Mouse (Mus musculus) MEL (cell line): ENCODE results near the gene Cox17. TPM values are rescaled to one million over a fixed set of nuclear protein-coding genes. Genes with fewer than 3 reads are reported as not detected.

Experiments
- DNase-seq: peaks from one replicate; pipeline ENCODE4 v3.0.0; 2011; ENCODE audit warnings: low read depth, low spot score
- H3K27ac ChIP-seq: 2 replicates; pipeline ENCODE4 v1.5.1; 2012; ENCODE audit warnings: low read depth, mild to moderate bottlenecking, control low read depth, low read length, moderate library complexity; ENCODE audit not compliant: control insufficient read depth
- H3K27me3 ChIP-seq, 2 experiments: fragments of 150-350 bp in 1 of 2; sonication (generic) in 1 of 2; 2 replicates each; pipeline ENCODE4 v1.6.1; 2012; ENCODE audit warnings: low read length in 2 of 2, mild to moderate bottlenecking in 2 of 2, improper control_type of control experiment in 1 of 2, moderate library complexity in 1 of 2; ENCODE audit not compliant: insufficient read depth in 2 of 2, control insufficient read depth in 1 of 2
- H3K36me3 ChIP-seq, 2 experiments: 2 replicates each; pipeline ENCODE4 v1.6.1; 2012 to 2014; ENCODE audit warnings: low read length in 2 of 2, improper control_type of control experiment in 1 of 2, inconsistent platforms in 1 of 2, mild to moderate bottlenecking in 1 of 2; ENCODE audit not compliant: insufficient read depth in 2 of 2, control insufficient read depth in 1 of 2
- H3K4me1 ChIP-seq, 2 experiments: fragments of 150-350 bp in 1 of 2; sonication (generic) in 1 of 2; 2 replicates each; pipeline ENCODE4 v1.6.1; 2012; ENCODE audit warnings: low read length in 2 of 2, improper control_type of control experiment in 1 of 2, mild to moderate bottlenecking in 1 of 2; ENCODE audit not compliant: insufficient read depth in 2 of 2, control insufficient read depth in 1 of 2
- H3K4me3 ChIP-seq, 2 experiments: fragments of 150-350 bp in 1 of 2; sonication (generic) in 1 of 2; 2 replicates each; pipeline ENCODE4 v1.5.1; 2012; ENCODE audit warnings: low read depth in 2 of 2, low read length in 2 of 2, mild to moderate bottlenecking in 2 of 2, moderate library complexity in 2 of 2, control low read depth in 1 of 2, improper control_type of control experiment in 1 of 2; ENCODE audit not compliant: control insufficient read depth in 1 of 2, insufficient read depth in 1 of 2
- H3K79me2 ChIP-seq: 2 replicates; pipeline ENCODE4 v1.6.1; 2012; ENCODE audit warnings: mild to moderate bottlenecking, low read length, moderate library complexity; ENCODE audit not compliant: control insufficient read depth, poor library complexity, insufficient read depth
- H3K9ac ChIP-seq: 2 replicates; pipeline ENCODE4 v1.6.1; 2012; ENCODE audit warnings: low read depth, mild to moderate bottlenecking, control low read depth, low read length, moderate library complexity; ENCODE audit not compliant: control insufficient read depth, poor library complexity, severe bottlenecking
- H3K9me3 ChIP-seq: fragments of 150-350 bp; sonication (generic); replicated peaks from 2 replicates; pipeline ENCODE4 v1.6.1; 2012; ENCODE audit warnings: mild to moderate bottlenecking, low read length, improper control_type of control experiment, moderate library complexity; ENCODE audit not compliant: insufficient read depth
- BHLHE40 ChIP-seq: IDR thresholded peaks from 2 replicates; pipeline ENCODE4 v1.6.1; 2012; ENCODE audit warnings: low read depth, mild to moderate bottlenecking, inconsistent platforms, low read length, improper control_type of control experiment, borderline replicate concordance
- CHD1 ChIP-seq: IDR thresholded peaks from 2 replicates; pipeline ENCODE4 v1.6.1; 2012; ENCODE audit warnings: low read depth, mild to moderate bottlenecking, inconsistent platforms, low read length, improper control_type of control experiment
- CHD2 ChIP-seq: IDR thresholded peaks from 2 replicates; pipeline ENCODE4 v1.6.1; 2011; ENCODE audit warnings: low read length, improper control_type of control experiment
- CTCF ChIP-seq, 3 experiments: IDR thresholded peaks in 2 of 3; conservative IDR thresholded peaks in 1 of 3; 2 replicates each; pipeline ENCODE4 v1.5.1; 2011 to 2012; ENCODE audit warnings: low read length in 3 of 3, low read depth in 2 of 3, mild to moderate bottlenecking in 2 of 3, improper control_type of control experiment in 1 of 3, inconsistent platforms in 1 of 3, mixed read lengths in 1 of 3, moderate library complexity in 1 of 3; ENCODE audit not compliant: control insufficient read depth in 1 of 3, insufficient read depth in 1 of 3, poor library complexity in 1 of 3, severe bottlenecking in 1 of 3
- E2F4 ChIP-seq: IDR thresholded peaks from 2 replicates; pipeline ENCODE4 v1.6.1; 2011; ENCODE audit warnings: low read depth, low read length, improper control_type of control experiment, borderline replicate concordance
- ELF1 ChIP-seq: IDR thresholded peaks from 2 replicates; pipeline ENCODE4 v1.6.1; 2014; ENCODE audit warnings: low read depth, mild to moderate bottlenecking, inconsistent platforms, low read length, improper control_type of control experiment, moderate library complexity
- EP300 ChIP-seq, 2 experiments: IDR thresholded peaks; 2 replicates each; pipeline ENCODE4 v1.6.1; 2011; ENCODE audit warnings: improper control_type of control experiment in 2 of 2, low read length in 2 of 2, low read depth in 1 of 2, mild to moderate bottlenecking in 1 of 2
- ETS1 ChIP-seq: IDR thresholded peaks from 2 replicates; pipeline ENCODE4 v1.6.1; 2012; ENCODE audit warnings: low read depth, mild to moderate bottlenecking, inconsistent platforms, low read length, improper control_type of control experiment, moderate library complexity
- GABPA ChIP-seq: IDR thresholded peaks from 2 replicates; pipeline ENCODE4 v1.6.1; 2012; ENCODE audit warnings: low read depth, mild to moderate bottlenecking, inconsistent platforms, low read length, improper control_type of control experiment, moderate library complexity
- GATA1 ChIP-seq: IDR thresholded peaks from 2 replicates; pipeline ENCODE4 v1.6.1; 2011; ENCODE audit warnings: low read depth, low read length, improper control_type of control experiment
- HCFC1 ChIP-seq: IDR thresholded peaks from 2 replicates; pipeline ENCODE4 v1.6.1; 2012; ENCODE audit warnings: low read depth, mild to moderate bottlenecking, inconsistent platforms, low read length, improper control_type of control experiment, moderate library complexity
- JUND ChIP-seq: IDR thresholded peaks from 2 replicates; pipeline ENCODE4 v1.6.1; 2011; ENCODE audit warnings: low read depth, mild to moderate bottlenecking, improper control_type of control experiment, low read length
- KAT2A ChIP-seq: conservative IDR thresholded peaks from 2 replicates; pipeline ENCODE4 v1.6.1; 2012; ENCODE audit warnings: low read depth, low read length, improper control_type of control experiment, inconsistent platforms
- MAFK ChIP-seq: IDR thresholded peaks from 2 replicates; pipeline ENCODE4 v1.6.1; 2011; ENCODE audit warnings: low read depth, mild to moderate bottlenecking, low read length, improper control_type of control experiment, borderline replicate concordance
- MAX ChIP-seq: IDR thresholded peaks from 2 replicates; pipeline ENCODE4 v1.6.1; 2011; ENCODE audit warnings: low read length, improper control_type of control experiment
- MAZ ChIP-seq: IDR thresholded peaks from 2 replicates; pipeline ENCODE4 v1.6.1; 2012; ENCODE audit warnings: low read depth, mild to moderate bottlenecking, inconsistent platforms, low read length, improper control_type of control experiment
- MEF2A ChIP-seq: IDR thresholded peaks from 2 replicates; pipeline ENCODE4 v1.6.1; 2014; ENCODE audit warnings: low read depth, mild to moderate bottlenecking, inconsistent platforms, low read length, improper control_type of control experiment; ENCODE audit not compliant: poor library complexity, insufficient replicate concordance, severe bottlenecking; ENCODE audit errors: extremely low read depth
- MXI1 ChIP-seq: IDR thresholded peaks from 2 replicates; pipeline ENCODE4 v1.6.1; 2011; ENCODE audit warnings: mild to moderate bottlenecking, low read depth, low read length, improper control_type of control experiment
- MYB ChIP-seq: IDR thresholded peaks from 2 replicates; pipeline ENCODE4 v1.6.1; 2011; ENCODE audit warnings: mild to moderate bottlenecking, low read depth, low read length, improper control_type of control experiment
- NELFE ChIP-seq: IDR thresholded peaks from 2 replicates; pipeline ENCODE4 v1.6.1; 2011; ENCODE audit warnings: low read depth, low read length, improper control_type of control experiment
- NRF1 ChIP-seq: IDR thresholded peaks from 2 replicates; pipeline ENCODE4 v1.6.1; 2014; ENCODE audit warnings: low read depth, mild to moderate bottlenecking, inconsistent platforms, low read length, improper control_type of control experiment, moderate library complexity; ENCODE audit not compliant: poor library complexity, insufficient read depth, severe bottlenecking
- POLR2A ChIP-seq, 2 experiments: IDR thresholded peaks; 2 replicates each; pipeline ENCODE4 v1.6.1; 2011 to 2012; ENCODE audit warnings: low read length in 2 of 2, mild to moderate bottlenecking in 2 of 2, control low read depth in 1 of 2, improper control_type of control experiment in 1 of 2, low read depth in 1 of 2, moderate library complexity in 1 of 2; ENCODE audit not compliant: control insufficient read depth in 1 of 2, insufficient read depth in 1 of 2, poor library complexity in 1 of 2
- RAD21 ChIP-seq: IDR thresholded peaks from 2 replicates; pipeline ENCODE4 v1.6.1; 2011; ENCODE audit warnings: mild to moderate bottlenecking, low read depth, low read length, improper control_type of control experiment
- RCOR1 ChIP-seq: IDR thresholded peaks from 2 replicates; pipeline ENCODE4 v1.6.1; 2012; ENCODE audit warnings: low read depth, mild to moderate bottlenecking, inconsistent platforms, low read length, improper control_type of control experiment
- SIN3A ChIP-seq: IDR thresholded peaks from 2 replicates; pipeline ENCODE4 v1.6.1; 2012; ENCODE audit warnings: low read length, improper control_type of control experiment, inconsistent platforms
- SMC3 ChIP-seq: IDR thresholded peaks from 2 replicates; pipeline ENCODE4 v1.6.1; 2011; ENCODE audit warnings: low read depth, low read length, improper control_type of control experiment
- TAL1 ChIP-seq: IDR thresholded peaks from 2 replicates; pipeline ENCODE4 v1.6.1; 2012; ENCODE audit warnings: mild to moderate bottlenecking, inconsistent platforms, low read length, moderate library complexity, mixed read lengths
- TBP ChIP-seq: IDR thresholded peaks from 2 replicates; pipeline ENCODE4 v1.8.0; 2011; ENCODE audit warnings: low read depth, low read length, improper control_type of control experiment
- TCF12 ChIP-seq: IDR thresholded peaks from 2 replicates; pipeline ENCODE4 v1.6.1; 2014; ENCODE audit warnings: low read depth, mild to moderate bottlenecking, inconsistent platforms, low read length, improper control_type of control experiment, moderate library complexity
- UBTF ChIP-seq: IDR thresholded peaks from 2 replicates; pipeline ENCODE4 v1.6.1; 2012; ENCODE audit warnings: low read depth, mild to moderate bottlenecking, inconsistent platforms, low read length, improper control_type of control experiment, moderate library complexity, borderline replicate concordance; ENCODE audit not compliant: insufficient read depth
- USF1 ChIP-seq: IDR thresholded peaks from 2 replicates; pipeline ENCODE4 v1.6.1; 2014; ENCODE audit warnings: low read depth, mild to moderate bottlenecking, inconsistent platforms, low read length, improper control_type of control experiment, moderate library complexity
- USF2 ChIP-seq, 2 experiments: IDR thresholded peaks; 2 replicates each; pipeline ENCODE4 v1.6.1; 2011 to 2012; ENCODE audit warnings: improper control_type of control experiment in 2 of 2, low read length in 2 of 2, borderline replicate concordance in 1 of 2, inconsistent platforms in 1 of 2, low read depth in 1 of 2, mild to moderate bottlenecking in 1 of 2; ENCODE audit not compliant: insufficient read depth in 1 of 2
- ZC3H11A ChIP-seq: IDR thresholded peaks from 2 replicates; pipeline ENCODE4 v1.6.1; 2012; ENCODE audit warnings: low read depth, mild to moderate bottlenecking, inconsistent platforms, low read length, improper control_type of control experiment
- ZKSCAN1 ChIP-seq: IDR thresholded peaks from 2 replicates; pipeline ENCODE4 v1.6.1; 2012; ENCODE audit warnings: low read depth, mild to moderate bottlenecking, inconsistent platforms, low read length, improper control_type of control experiment, moderate library complexity
- ZMIZ1 ChIP-seq: IDR thresholded peaks from 2 replicates; pipeline ENCODE4 v1.6.1; 2012; ENCODE audit warnings: low read depth, mild to moderate bottlenecking, inconsistent platforms, low read length, improper control_type of control experiment, moderate library complexity
- ZNF384 ChIP-seq: IDR thresholded peaks from 2 replicates; pipeline ENCODE4 v1.6.1; 2012; ENCODE audit warnings: low read depth, mild to moderate bottlenecking, inconsistent platforms, low read length, improper control_type of control experiment
- polyA plus RNA-seq, 2 experiments: library from polyadenylated mRNA; stranded (reverse) in 1 of 2; unstranded in 1 of 2; fragments of >175 nt in 1 of 2; fragments of >200 nt in 1 of 2; gene quantifications; 2 replicates each; pipeline versions ENCODE4 v1.2.1 to v1.2.4; 2012; ENCODE audit warnings: low replicate concordance in 2 of 2, low read depth in 1 of 2; ENCODE audit not compliant: insufficient read length in 2 of 2, insufficient read depth in 1 of 2, missing spikeins in 1 of 2
- total RNA-seq: library from RNA; depleted of rRNA; stranded (reverse); fragments of 300-350 nt; gene quantifications from 2 replicates; pipeline ENCODE4 v1.2.3, GENCODE M21; 2012

Cox17 gene
- total and polyA plus RNA-seq, 3 experiments = 269 to 295 TPM; not detected in 1

- H3K4me3 ChIP-seq = peak overlapping the region; percentile 56 to 60
- no peaks in the 10 kb centered on the region for H3K27me3 ChIP-seq
- H3K79me2 ChIP-seq = peaks cover 25% of the 10 kb centered on the region
- peak overlapping the region; percentile 100 for H3K27ac ChIP-seq
- H3K4me1 ChIP-seq = peaks cover 27 to 57% of the 10 kb centered on the region in 2 experiments
- H3K36me3 ChIP-seq = peaks cover 0 to 47% of the 10 kb centered on the region in 2 experiments; a peak in 2 of 4 replicates
- peak overlapping the region; percentile 80 for H3K9ac ChIP-seq
- H3K9me3 ChIP-seq = no peaks in the 10 kb centered on the region
- peak; percentile 99 for DNase-seq
- peak; percentile 82 for TF ChIP-seq TBP
- TF ChIP-seq ELF1 = peak; percentile 37
- no peak; the same call in 1 of the 2 replicates for TF ChIP-seq BHLHE40
- 0 out of 2 replicates have a peak, but pooled peaks have one; percentile 61 for TF ChIP-seq MAFK
- TF ChIP-seq SIN3A = peak; percentile 97
- TF ChIP-seq TCF12 = peak; percentile 100
- TF ChIP-seq ZMIZ1 = peak; percentile 87
- TF ChIP-seq CHD1 = no peak
- peak; percentile 94 for TF ChIP-seq ZNF384
- TF ChIP-seq CHD2 = no peak
- TF ChIP-seq MYB = peak; percentile 100
- no peak for TF ChIP-seq USF2 (IDR thresholded peaks at IDR 0.05; ENCODE audit: borderline replicate concordance in 1 of 2, insufficient read depth in 1 of 2, low read depth in 1 of 2, low read length in 2 of 2)
- peak; percentile 100 for TF ChIP-seq TAL1
- TF ChIP-seq MXI1 = peak; percentile 59
- no peak for TF ChIP-seq ZC3H11A
- TF ChIP-seq JUND = 0 out of 2 replicates have a peak, but pooled peaks have one; percentile 55
- peak; percentile 60; the same call in 1 of the 2 replicates for TF ChIP-seq MAZ
- TF ChIP-seq KAT2A = peak; percentile 31; the same call in 1 of the 2 replicates
- TF ChIP-seq RAD21 = no peak; the same call in none of the 2 replicates
- TF ChIP-seq RCOR1 = peak; percentile 73
- TF ChIP-seq NELFE = peak; percentile 78
- 0 out of 2 replicates have a peak, but pooled peaks have one; percentile 9 for TF ChIP-seq MAX
- TF ChIP-seq CTCF (IDR thresholded peaks at IDR 0.05 in 2 of 3, conservative IDR thresholded peaks at IDR 0.05 in 1 of 3; ENCODE audit: control insufficient read depth in 1 of 3, insufficient read depth in 1 of 3, low read depth in 2 of 3, low read length in 3 of 3, poor library complexity in 1 of 3, severe bottlenecking in 1 of 3) = no peak
- 0 out of 2 replicates have a peak, but pooled peaks have one; percentile 66 for TF ChIP-seq UBTF
- peak; percentile 98 to 100 for TF ChIP-seq EP300 (IDR thresholded peaks at IDR 0.05; ENCODE audit: low read depth in 1 of 2, low read length in 2 of 2)
- no peak for TF ChIP-seq NRF1
- peak; percentile 97 for TF ChIP-seq ETS1
- TF ChIP-seq GABPA = no peak
- peak; percentile 99 for TF ChIP-seq GATA1
- TF ChIP-seq E2F4 = no peak
- TF ChIP-seq MEF2A = peak; percentile 81; the same call in 1 of the 2 replicates
- no peak for TF ChIP-seq USF1
- TF ChIP-seq HCFC1 = peak; percentile 61
- TF ChIP-seq POLR2A (IDR thresholded peaks at IDR 0.05; ENCODE audit: control insufficient read depth in 1 of 2, insufficient read depth in 1 of 2, low read depth in 1 of 2, low read length in 2 of 2, poor library complexity in 1 of 2) = peak in 1 of 2 experiments; percentile 74; a peak in 3 of 4 replicates
- TF ChIP-seq SMC3 = peak; percentile 19; the same call in 1 of the 2 replicates
- TF ChIP-seq ZKSCAN1 = no peak
These were observed 25.0 kb downstream of the Cox17 start for GRCm38 (mm10) chr16:38371705-38372296.
